Mouse (Mus musculus): ENCODE data around the gene Pla2g4e. TPM values are rescaled to one million over a fixed set of nuclear protein-coding genes. Genes with fewer than 3 reads are reported as not detected.

Pla2g4e gene
- total and polyA plus RNA-seq, 3 experiments, result 0.11 to 0.46 (median 0.31) TPM

GRCm38 (mm10) chr2:120117346-120117745 lies 127.8 kb downstream of the Pla2g4e start:
- no peak for DNase-seq

Other genes starting within 250 kb of the Pla2g4e start
- 1 to 10 TPM; 5.9 to 7.6 TPM for gene Jmjd7, start 217.9 kb downstream of the Pla2g4e start, total RNA-seq (2021)
- gene Jmjd7, start 217.9 kb downstream of the Pla2g4e start, polyA plus RNA-seq (2012; rRNA removed), result 7.1 and 7.9 TPM in 2 replicates
- gene Gm28042, start 217.8 kb downstream of the Pla2g4e start, total RNA-seq (2021), result under 1 TPM; 0.78 to 0.93 TPM
- 9.0 and 9.3 TPM in 2 replicates for gene Gm28042, start 217.8 kb downstream of the Pla2g4e start, polyA plus RNA-seq (2012; rRNA removed)
- 1 to 10 TPM; 1.4 to 2.2 TPM for gene Pla2g4b, start 211.9 kb downstream of the Pla2g4e start, total RNA-seq (2021)
- 10.0 and 10.2 TPM in 2 replicates for gene Pla2g4b, start 211.9 kb downstream of the Pla2g4e start, polyA plus RNA-seq (2012; rRNA removed)
- 10 to 100 TPM; 39.1 to 65.2 TPM for gene Ehd4, start 90.7 kb downstream of the Pla2g4e start, total RNA-seq (2021)
- gene Ehd4, start 90.7 kb downstream of the Pla2g4e start, polyA plus RNA-seq (2012; rRNA removed), result 19.1 and 25.4 TPM in 2 replicates
- gene Pla2g4d, start 43.9 kb upstream of the Pla2g4e start, total RNA-seq (2021), result under 1 TPM in 1 of 2 experiments, not detected in 1; 0.09 TPM
- 0.10 and 0.18 TPM in 2 replicates for gene Pla2g4d, start 43.9 kb upstream of the Pla2g4e start, polyA plus RNA-seq (2012; rRNA removed)
- gene Pla2g4f, start 68.8 kb upstream of the Pla2g4e start, total RNA-seq (2021), result not detected
- gene Pla2g4f, start 68.8 kb upstream of the Pla2g4e start, polyA plus RNA-seq (2012; rRNA removed), result not detected in 2 replicates
- 10 to 100 TPM; 37.6 to 45.8 TPM for gene Vps39, start 107.8 kb upstream of the Pla2g4e start, total RNA-seq (2021)
- gene Vps39, start 107.8 kb upstream of the Pla2g4e start, polyA plus RNA-seq (2012; rRNA removed), result 18.9 and 25.7 TPM in 2 replicates
- gene Ganc, start 158.6 kb upstream of the Pla2g4e start, total RNA-seq (2021), result 10 to 100 TPM; 40.0 to 42.3 TPM
- 11.0 and 11.5 TPM in 2 replicates for gene Ganc, start 158.6 kb upstream of the Pla2g4e start, polyA plus RNA-seq (2012; rRNA removed)
- gene Tmem87a, start 158.8 kb upstream of the Pla2g4e start, total RNA-seq (2021), result 10 to 100 TPM; 42.0 to 43.9 TPM
- gene Tmem87a, start 158.8 kb upstream of the Pla2g4e start, polyA plus RNA-seq (2012; rRNA removed), result 3.8 and 5.4 TPM in 2 replicates
- under 1 TPM; 0.12 to 0.45 TPM for gene Capn3, start 210.7 kb upstream of the Pla2g4e start, total RNA-seq (2021)
- 0.09 and 0.15 TPM in 2 replicates for gene Capn3, start 210.7 kb upstream of the Pla2g4e start, polyA plus RNA-seq (2012; rRNA removed)